Mouse (Mus musculus): ENCODE results near the gene Mgarp. TPM values are rescaled to one million over a fixed set of nuclear protein-coding genes. Genes with fewer than 3 reads are reported as not detected.

The Mgarp gene
- polyA plus RNA-seq (2015; fragmentation: Illumina TruSeq; extraction: RNeasy Lipid Tissue Mini Kit (QIAGEN cat#74804); ENCODE audit: low read depth, low replicate concordance) = 0.39 TPM

GRCm38 (mm10) chr3:51396219-51397068 is at the start of gene Mgarp:
Mgarp (minus strand) TSS chr3:51396738.

GRCm38 (mm10) chr3:51415098-51416072 is 18.8 kb upstream of the Mgarp start, which contains the start of gene Naa15:
Naa15 (plus strand) TSS chr3:51415148.

GRCm38 (mm10) chr3:51408561-51409183 is 12.1 kb upstream of the Mgarp start, which contains the start of gene Ndufc1:
Ndufc1 (minus strand) TSS chr3:51408988.

DNA sequence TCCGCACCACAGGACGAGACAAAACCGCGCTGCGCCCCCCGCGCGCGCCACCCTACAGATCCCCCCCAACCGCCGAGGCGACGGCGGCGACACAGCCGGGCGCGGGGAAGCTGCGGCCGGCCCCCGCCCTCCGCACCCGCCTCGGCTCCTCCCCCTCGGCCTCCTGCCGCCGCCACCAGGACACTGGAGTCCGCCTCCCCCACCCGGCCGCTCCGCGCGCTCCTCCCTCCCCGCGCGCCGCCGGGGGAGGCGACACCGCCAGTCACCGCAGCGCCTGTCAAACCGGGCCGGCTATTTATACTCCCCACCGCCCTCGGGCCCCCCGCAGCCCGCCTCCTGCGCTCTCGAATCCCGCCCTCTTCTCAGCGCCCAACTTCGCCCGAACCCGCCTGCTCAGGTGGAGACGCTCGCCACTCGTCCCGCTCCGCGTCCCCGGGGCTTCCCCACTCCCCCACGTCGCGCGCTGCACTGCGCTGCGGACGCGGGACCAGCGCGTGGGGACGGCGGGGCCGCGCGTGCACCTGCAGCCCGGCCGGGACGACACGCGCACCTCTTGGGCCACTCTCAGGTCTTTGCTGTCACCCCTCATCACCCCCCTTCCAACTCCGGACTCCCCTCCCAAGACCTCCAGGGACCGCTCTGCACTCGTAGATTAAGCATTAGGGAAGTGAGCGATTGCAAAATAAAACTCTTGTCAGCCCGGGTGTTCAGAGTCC is 55.8 kb downstream of the Mgarp start, which contains the start of gene Elf2:
Gene Elf2, minus strand, starts transcription at position 112 of the 716 bp plus-strand sequence.

Other genes starting within 250 kb of the Mgarp start
- gene Noct, start 172.3 kb downstream of the Mgarp start, polyA plus RNA-seq (2015; fragmentation: Illumina TruSeq; extraction: RNeasy Lipid Tissue Mini Kit (QIAGEN cat#74804); ENCODE audit: low read depth, low replicate concordance) = 36.0 TPM
- 24.2 TPM for gene Elf2, start 56.1 kb downstream of the Mgarp start, polyA plus RNA-seq (2015; fragmentation: Illumina TruSeq; extraction: RNeasy Lipid Tissue Mini Kit (QIAGEN cat#74804); ENCODE audit: low read depth, low replicate concordance)
- 441 TPM for gene Ndufc1, start 12.2 kb upstream of the Mgarp start, polyA plus RNA-seq (2015; fragmentation: Illumina TruSeq; extraction: RNeasy Lipid Tissue Mini Kit (QIAGEN cat#74804); ENCODE audit: low read depth, low replicate concordance)
- gene Naa15, start 18.4 kb upstream of the Mgarp start, polyA plus RNA-seq (2015; fragmentation: Illumina TruSeq; extraction: RNeasy Lipid Tissue Mini Kit (QIAGEN cat#74804); ENCODE audit: low read depth, low replicate concordance) = 28.6 TPM
- 25.4 TPM for gene Rab33b, start 87.2 kb upstream of the Mgarp start, polyA plus RNA-seq (2015; fragmentation: Illumina TruSeq; extraction: RNeasy Lipid Tissue Mini Kit (QIAGEN cat#74804); ENCODE audit: low read depth, low replicate concordance)
- 70.1 TPM for gene Setd7, start 164.1 kb upstream of the Mgarp start, polyA plus RNA-seq (2015; fragmentation: Illumina TruSeq; extraction: RNeasy Lipid Tissue Mini Kit (QIAGEN cat#74804); ENCODE audit: low read depth, low replicate concordance)